Mouse (Mus musculus): ENCODE data around the gene Arhgdib.

- no peak for TF ChIP-seq CTCF (IDR thresholded peaks at IDR 0.05; ENCODE audit: extremely low read depth, insufficient read length, insufficient replicate concordance, low read depth, low read length)
- no peak for TF ChIP-seq POLR2A (IDR thresholded peaks at IDR 0.05; ENCODE audit: low read depth, low read length)
Measured at GRCm38 (mm10) chr6:136914234-136914633, 27.5 kb downstream of the Arhgdib start.
